Mouse (Mus musculus): Measurements from ENCODE around the gene Dmrta2.

Gene Dmrta2

DNA sequence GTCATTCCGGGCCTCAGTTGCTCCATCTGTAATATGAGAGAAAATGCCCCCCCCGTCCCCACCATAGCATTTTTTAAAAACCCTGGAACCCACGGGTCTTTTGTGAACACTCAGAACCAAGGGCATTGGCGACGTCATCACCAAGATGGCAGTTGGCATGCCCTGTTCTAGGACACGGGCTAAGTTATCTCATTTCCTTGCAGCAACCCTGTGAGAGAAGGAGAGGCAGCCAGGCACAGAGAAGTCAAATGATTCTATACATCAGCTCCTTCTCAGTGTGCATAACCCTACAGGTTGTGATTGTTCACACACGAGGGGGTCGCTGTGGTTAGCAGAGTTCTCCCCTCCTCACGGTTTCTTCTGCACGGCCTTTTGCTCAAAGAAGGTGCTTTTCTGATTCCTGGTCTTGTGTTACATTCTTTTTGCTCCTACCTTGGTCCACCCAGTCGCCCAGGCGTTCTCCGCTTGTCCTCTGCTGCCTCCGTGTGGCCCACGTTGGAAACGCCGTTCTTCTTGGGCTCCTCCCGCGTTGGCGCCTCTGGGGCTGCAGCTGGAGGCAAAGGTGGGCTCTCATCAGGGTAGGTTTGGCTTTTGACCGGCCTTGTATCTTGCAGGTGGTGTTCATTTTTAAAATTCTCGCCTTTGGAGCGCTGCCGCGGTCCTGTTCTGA lies 44.2 kb downstream of the Dmrta2 start:
- DNase-seq (ENCODE audit: low spot score) = peak; percentile 94

DNA sequence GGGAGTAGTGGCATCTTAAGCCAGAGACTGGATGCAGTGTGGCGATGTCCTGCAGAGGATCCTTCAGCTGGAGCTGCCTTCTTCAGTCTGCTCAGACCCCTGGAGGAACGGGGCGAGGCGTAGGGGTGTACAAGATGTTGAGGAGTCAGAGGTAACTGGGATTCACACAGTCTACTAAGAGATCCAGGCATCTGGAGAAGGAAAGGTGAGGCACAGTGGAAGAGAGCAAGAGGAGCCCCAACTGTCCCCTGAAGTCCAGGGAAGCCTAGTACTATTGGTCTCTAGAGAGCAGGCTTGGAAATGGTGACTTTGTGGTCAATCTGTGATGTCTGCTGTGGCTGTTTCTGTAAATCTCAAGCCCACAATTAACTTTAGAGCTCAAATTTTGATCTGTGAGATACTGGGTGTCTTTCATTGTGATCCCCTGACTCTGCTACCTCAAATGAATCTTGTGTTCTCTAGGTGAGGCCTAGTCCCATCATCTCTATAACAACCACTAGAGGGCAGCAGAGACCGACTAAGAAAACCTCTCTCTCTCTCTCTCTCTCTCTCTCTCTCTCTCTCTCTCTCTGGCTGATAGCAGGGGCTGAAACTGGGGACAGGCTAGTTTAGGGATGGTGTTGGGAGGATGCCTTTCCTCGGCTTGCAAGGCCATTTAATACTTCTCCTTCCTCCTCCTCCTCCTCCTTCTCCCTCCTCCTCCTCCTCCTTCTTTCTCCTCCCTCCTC lies 50.8 kb downstream of the Dmrta2 start:
- DNase-seq (ENCODE audit: low spot score) = peak; percentile 81

DNA sequence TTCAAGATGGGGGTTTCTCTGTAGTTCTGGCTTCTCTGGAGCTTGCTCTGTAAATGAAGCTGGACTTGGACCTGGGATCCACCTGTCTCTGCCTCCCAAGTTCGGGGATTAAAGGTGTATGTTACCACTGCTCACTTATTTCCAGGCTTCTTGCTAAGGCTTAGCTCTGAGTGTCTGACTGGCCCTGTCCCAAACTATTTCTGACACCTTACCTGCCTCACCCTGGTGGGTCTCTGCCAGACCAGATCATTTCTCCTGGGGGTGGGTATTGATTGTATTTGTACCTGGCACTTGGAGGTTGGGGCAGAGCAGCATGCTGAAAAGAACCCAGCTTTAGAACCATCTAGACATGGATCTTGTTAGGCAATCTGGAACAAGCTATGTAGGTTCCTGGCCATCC lies 51.6 kb downstream of the Dmrta2 start:
- peak; percentile 2 for DNase-seq (ENCODE audit: low spot score)
